Mouse (Mus musculus) limb, embryonic 15.5 days (tissue): ENCODE data around the gene Colgalt2. TPM values are rescaled to one million over a fixed set of nuclear protein-coding genes. Genes with fewer than 3 reads are reported as not detected.
A peak's percentile ranks its signal among the peaks of the same experiment; 100 is the strongest.

ENCODE experiments used
- ATAC-seq: fragments of 200-750 bp; cut with Nextera tagmentation; 2 replicates; pipeline ENCODE4 v1.8.0; 2017; ENCODE audit warnings: low read depth, moderate TSS enrichment; ENCODE audit not compliant: insufficient number of reproducible peaks, low FRiP score, low TSS enrichment
- H3K27ac ChIP-seq: fragments of 300-500 bp; sonication (generic); 2 replicates; pipeline ENCODE4 v1.5.1; 2015; ENCODE audit warnings: moderate library complexity, mild to moderate bottlenecking, inconsistent platforms
- H3K27me3 ChIP-seq: fragments of 300-500 bp; sonication (generic); 2 replicates; pipeline ENCODE4 v1.6.1; 2015; ENCODE audit warnings: inconsistent platforms
- H3K36me3 ChIP-seq: fragments of 300-500 bp; sonication (generic); 2 replicates; pipeline ENCODE4 v1.6.1; 2015; ENCODE audit warnings: inconsistent platforms
- H3K4me1 ChIP-seq: fragments of 300-500 bp; sonication (generic); 2 replicates; pipeline ENCODE4 v1.6.1; 2015; ENCODE audit warnings: inconsistent platforms
- H3K4me2 ChIP-seq: fragments of 300-500 bp; sonication (generic); 2 replicates; pipeline ENCODE4 v1.6.1; 2015; ENCODE audit warnings: mild to moderate bottlenecking, inconsistent platforms
- H3K4me3 ChIP-seq: fragments of 300-500 bp; sonication (generic); 2 replicates; pipeline ENCODE4 v1.5.1; 2015; ENCODE audit warnings: mild to moderate bottlenecking, inconsistent platforms
- H3K9ac ChIP-seq: fragments of 300-500 bp; sonication (generic); 2 replicates; pipeline ENCODE4 v1.6.1; 2015; ENCODE audit warnings: inconsistent platforms
- H3K9me3 ChIP-seq: fragments of 300-500 bp; sonication (generic); 2 replicates; pipeline ENCODE4 v1.6.1; 2016; ENCODE audit warnings: inconsistent platforms
- WGBS: fragments of 180-500 bp; shearing (Covaris S2); methylation state at CpG from one replicate; pipeline ENCODE4 v1.1.7; 2015; 5-methylcytosine and 5-hydroxymethylcytosine counted together
- polyA plus RNA-seq: library from polyadenylated mRNA; unstranded; fragments of >200 nt; fragmentation: Nextera tagmentation; extraction: Ambion mirVana; gene quantifications from 2 replicates; pipeline ENCODE4 v1.2.1, GENCODE M21; 2015

The Colgalt2 gene
- polyA plus RNA-seq, 1 experiment from 2014 or later, result 8.4 TPM

DNA sequence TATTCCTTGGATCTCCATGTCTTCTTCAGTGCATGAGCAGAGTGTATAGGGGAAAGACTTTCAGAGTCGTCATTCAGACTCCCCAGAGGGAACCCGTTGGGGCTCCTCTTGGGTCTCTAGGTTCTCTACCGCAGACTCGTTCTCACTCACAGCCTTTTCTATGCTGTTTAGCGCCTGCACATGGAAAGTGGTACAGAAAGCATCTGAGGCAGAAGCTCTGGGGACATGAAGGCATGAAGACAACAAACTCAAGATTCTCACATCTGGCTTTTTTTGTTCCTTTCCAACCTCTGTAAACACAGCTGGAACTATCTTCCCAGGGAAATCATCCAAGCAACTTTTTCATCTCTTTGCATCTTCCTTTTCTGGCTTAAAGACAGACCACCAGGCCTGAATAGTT, 106.5 kb downstream of the Colgalt2 start:
- H3K4me3 ChIP-seq, result no peak overlapping the region
- WGBS, result 81% methylated on average over 5 of the region's 5 CpGs
- no peak for ATAC-seq
- no peak overlapping the region for H3K27ac ChIP-seq
- no peak overlapping the region for H3K9ac ChIP-seq
- H3K9me3 ChIP-seq, result no peaks in the 10 kb centered on the region
- H3K27me3 ChIP-seq, result no peaks in the 10 kb centered on the region
- H3K4me1 ChIP-seq, result no peaks in the 10 kb centered on the region
- H3K36me3 ChIP-seq, result no peaks in the 10 kb centered on the region; the same call in 1 of the 2 replicates
- no peak overlapping the region for H3K4me2 ChIP-seq

DNA sequence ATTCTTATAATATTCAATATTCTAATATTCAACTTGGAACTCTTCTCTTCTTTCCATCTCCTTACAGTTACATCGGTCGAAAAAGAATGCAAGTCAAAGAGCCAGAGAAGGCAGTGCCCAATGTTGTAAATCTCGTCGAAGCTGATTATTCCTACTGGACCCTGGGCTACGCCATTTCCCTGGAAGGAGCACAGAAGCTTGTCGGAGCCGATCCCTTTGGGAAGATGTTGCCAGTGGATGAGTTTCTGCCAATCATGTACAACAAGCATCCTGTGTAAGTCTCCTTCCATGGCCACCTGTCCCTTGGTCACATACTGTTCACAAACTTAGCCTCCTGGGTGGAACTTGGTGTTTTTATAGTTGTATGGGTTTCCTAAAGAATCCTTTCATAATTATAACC, 107.1 kb downstream of the Colgalt2 start:
- no peak overlapping the region for H3K9ac ChIP-seq
- no peak overlapping the region for H3K4me3 ChIP-seq
- no peaks in the 10 kb centered on the region; the same call in 1 of the 2 replicates for H3K36me3 ChIP-seq
- no peak for ATAC-seq
- 79% methylated on average over 7 of the region's 7 CpGs for WGBS
- H3K27me3 ChIP-seq, result no peaks in the 10 kb centered on the region
- H3K9me3 ChIP-seq, result no peaks in the 10 kb centered on the region
- no peak overlapping the region for H3K27ac ChIP-seq
- no peaks in the 10 kb centered on the region for H3K4me1 ChIP-seq
- no peak overlapping the region for H3K4me2 ChIP-seq

DNA sequence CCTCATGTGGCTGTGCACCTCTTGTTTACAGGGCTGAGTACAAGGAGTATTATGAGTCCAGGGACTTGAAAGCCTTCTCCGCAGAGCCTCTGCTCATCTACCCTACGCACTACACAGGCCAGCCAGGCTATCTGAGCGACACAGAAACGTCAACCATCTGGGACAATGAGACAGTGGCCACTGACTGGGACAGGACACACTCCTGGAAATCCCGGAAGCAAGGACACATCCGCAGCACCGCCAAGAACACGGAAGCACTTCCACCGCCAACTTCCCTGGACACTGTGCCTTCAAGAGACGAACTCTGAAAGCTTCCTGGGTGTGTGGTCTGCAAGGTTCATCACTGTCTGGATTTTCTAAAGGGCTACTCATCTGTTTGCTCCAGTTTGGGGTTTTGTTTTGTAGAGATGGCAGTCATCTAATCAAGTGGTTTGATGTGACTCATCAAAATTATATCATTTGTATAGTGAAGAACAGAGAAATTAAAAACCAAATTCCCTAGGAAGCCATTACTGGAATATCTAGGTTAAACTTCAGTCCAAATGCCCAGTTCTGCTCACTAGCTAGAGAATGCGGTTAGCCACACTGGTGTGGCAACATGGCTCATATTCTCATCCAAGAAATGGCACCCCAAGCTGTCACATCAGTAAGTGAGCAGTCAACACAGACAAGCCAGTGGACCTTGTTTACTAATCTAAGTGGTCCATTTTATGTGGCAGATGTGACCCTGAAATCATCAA, 109.0 kb downstream of the Colgalt2 start:
- no peaks in the 10 kb centered on the region; the same call in 1 of the 2 replicates for H3K4me1 ChIP-seq
- H3K4me3 ChIP-seq, result no peak overlapping the region
- WGBS, result 93% methylated on average over 11 of the region's 11 CpGs

GRCm38 (mm10) chr1:152511237-152511636, 111.6 kb downstream of the Colgalt2 start:
- Histone ChIP-seq H3K27ac (no peak overlapping the region), H3K4me2 (no peak overlapping the region), H3K9ac (no peak overlapping the region), H3K36me3 (no peaks in the 10 kb centered on the region; the same call in 1 of the 2 replicates), H3K9me3 (no peaks in the 10 kb centered on the region), H3K4me3 (no peak overlapping the region), H3K4me1 (peaks cover 9% of the 10 kb centered on the region), H3K27me3 (no peaks in the 10 kb centered on the region)
- no peak for ATAC-seq
- 74% methylated on average over 4 of the region's 4 CpGs for WGBS

More for the DNA sequence above, 109.0 kb downstream of the Colgalt2 start:
- no peak for ATAC-seq
- Histone ChIP-seq H3K27ac (no peak overlapping the region), H3K9ac (no peak overlapping the region), H3K9me3 (no peaks in the 10 kb centered on the region), H3K27me3 (no peaks in the 10 kb centered on the region), H3K4me2 (no peak overlapping the region), H3K36me3 (no peaks in the 10 kb centered on the region; the same call in 1 of the 2 replicates)

- Histone ChIP-seq H3K9me3 (no peaks in the 10 kb centered on the region), H3K4me3 (no peak overlapping the region), H3K4me1 (peaks cover 9% of the 10 kb centered on the region), H3K9ac (no peak overlapping the region), H3K27ac (peak overlapping the region; percentile 72), H3K36me3 (peaks cover 17% of the 10 kb centered on the region), H3K4me2 (peak overlapping the region; percentile 20; the same call in 1 of the 2 replicates), H3K27me3 (no peaks in the 10 kb centered on the region)
- peak; percentile 67 for ATAC-seq
- 27% methylated on average over 4 of the region's 4 CpGs for WGBS
These were observed 114.6 kb downstream of the Colgalt2 start for GRCm38 (mm10) chr1:152514256-152514655.

- H3K36me3 ChIP-seq, result peaks cover 32% of the 10 kb centered on the region
- H3K9ac ChIP-seq, result no peak overlapping the region
- H3K4me3 ChIP-seq, result no peak overlapping the region
- H3K27me3 ChIP-seq, result no peaks in the 10 kb centered on the region
- H3K27ac ChIP-seq, result no peak overlapping the region
- peaks cover 9% of the 10 kb centered on the region for H3K4me1 ChIP-seq
- 78% methylated on average over 4 of the region's 4 CpGs for WGBS
- no peak for ATAC-seq
- H3K4me2 ChIP-seq, result no peak overlapping the region
- H3K9me3 ChIP-seq, result no peaks in the 10 kb centered on the region
These were observed 117.5 kb downstream of the Colgalt2 start for GRCm38 (mm10) chr1:152517057-152517570.

GRCm38 (mm10) chr1:152518971-152519370, 119.3 kb downstream of the Colgalt2 start:
- no peak overlapping the region for H3K4me3 ChIP-seq
- H3K4me1 ChIP-seq, result peaks cover 6% of the 10 kb centered on the region
- H3K4me2 ChIP-seq, result no peak overlapping the region
- H3K27ac ChIP-seq, result no peak overlapping the region
- WGBS, result 88% methylated on average over 8 of the region's 8 CpGs
- H3K36me3 ChIP-seq, result peaks cover 43% of the 10 kb centered on the region
- H3K9me3 ChIP-seq, result no peaks in the 10 kb centered on the region
- H3K9ac ChIP-seq, result no peak overlapping the region
- no peaks in the 10 kb centered on the region for H3K27me3 ChIP-seq
- ATAC-seq, result no peak

GRCm38 (mm10) chr1:152520798-152521575, 121.4 kb downstream of the Colgalt2 start:
- Histone ChIP-seq H3K4me3 (no peak overlapping the region), H3K4me1 (peaks cover 2% of the 10 kb centered on the region; the same call in 1 of the 2 replicates), H3K27me3 (no peaks in the 10 kb centered on the region), H3K27ac (no peak overlapping the region), H3K4me2 (no peak overlapping the region), H3K9ac (no peak overlapping the region), H3K9me3 (no peaks in the 10 kb centered on the region), H3K36me3 (peaks cover 51% of the 10 kb centered on the region)
- no peak for ATAC-seq
- 74% methylated on average over 16 of the region's 16 CpGs for WGBS

DNA sequence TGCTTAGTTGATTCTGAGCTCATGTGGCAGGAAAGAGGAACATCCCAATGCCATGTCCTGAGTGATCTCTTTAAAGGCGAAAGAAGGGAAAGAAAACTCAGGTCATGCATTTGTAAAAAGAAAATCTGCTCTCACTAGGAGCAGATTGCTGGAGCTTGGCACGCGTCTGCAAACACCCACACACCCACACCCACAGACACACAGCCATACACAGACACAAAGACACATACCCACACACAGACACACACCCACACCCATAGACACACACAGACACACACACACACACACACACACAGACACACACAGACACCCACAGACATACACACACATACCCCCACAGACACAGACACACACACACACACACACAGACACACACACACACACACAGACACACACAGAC, 122.6 kb downstream of the Colgalt2 start:
- H3K27ac ChIP-seq, result no peak overlapping the region
- WGBS, result 90% methylated on average over 3 of the region's 3 CpGs
- H3K9ac ChIP-seq, result no peak overlapping the region
- ATAC-seq, result no peak
- H3K36me3 ChIP-seq, result peaks cover 62% of the 10 kb centered on the region
- no peak overlapping the region for H3K4me3 ChIP-seq
- H3K4me1 ChIP-seq, result peaks cover 2% of the 10 kb centered on the region; the same call in 1 of the 2 replicates
- no peaks in the 10 kb centered on the region for H3K9me3 ChIP-seq
- no peak overlapping the region for H3K4me2 ChIP-seq
- H3K27me3 ChIP-seq, result no peaks in the 10 kb centered on the region

GRCm38 (mm10) chr1:152523292-152523691, 123.7 kb downstream of the Colgalt2 start:
- Histone ChIP-seq H3K27me3 (no peaks in the 10 kb centered on the region), H3K36me3 (peaks cover 62% of the 10 kb centered on the region), H3K27ac (no peak overlapping the region), H3K9me3 (no peaks in the 10 kb centered on the region), H3K9ac (no peak overlapping the region), H3K4me2 (no peak overlapping the region), H3K4me1 (peaks cover 2% of the 10 kb centered on the region; the same call in 1 of the 2 replicates), H3K4me3 (no peak overlapping the region)
- 78% methylated on average over 11 of the region's 11 CpGs for WGBS
- no peak for ATAC-seq

GRCm38 (mm10) chr1:152524098-152524892, 124.7 kb downstream of the Colgalt2 start:
- H3K9me3 ChIP-seq, result no peaks in the 10 kb centered on the region
- H3K36me3 ChIP-seq, result peaks cover 53% of the 10 kb centered on the region
- no peaks in the 10 kb centered on the region for H3K27me3 ChIP-seq
- no peak overlapping the region for H3K9ac ChIP-seq
- WGBS, result 84% methylated on average over 22 of the region's 22 CpGs
- H3K4me1 ChIP-seq, result peaks cover 2% of the 10 kb centered on the region; the same call in 1 of the 2 replicates
- no peak overlapping the region for H3K4me2 ChIP-seq
- no peak for ATAC-seq
- H3K4me3 ChIP-seq, result no peak overlapping the region
- H3K27ac ChIP-seq, result no peak overlapping the region
